Mouse (Mus musculus) liver, postnatal 0 days (tissue): ENCODE data around the gene 2010300C02Rik.

Source experiments
- CTCF ChIP-seq: sonication (generic); IDR thresholded peaks from 2 replicates; pipeline ENCODE4 v1.5.1; 2016; ENCODE audit warnings: antibody characterized with exemption, low read depth
- EP300 ChIP-seq: IDR thresholded peaks from 2 replicates; pipeline ENCODE4 v1.6.1; 2016; ENCODE audit warnings: antibody characterized with exemption, low read depth, mild to moderate bottlenecking

DNA sequence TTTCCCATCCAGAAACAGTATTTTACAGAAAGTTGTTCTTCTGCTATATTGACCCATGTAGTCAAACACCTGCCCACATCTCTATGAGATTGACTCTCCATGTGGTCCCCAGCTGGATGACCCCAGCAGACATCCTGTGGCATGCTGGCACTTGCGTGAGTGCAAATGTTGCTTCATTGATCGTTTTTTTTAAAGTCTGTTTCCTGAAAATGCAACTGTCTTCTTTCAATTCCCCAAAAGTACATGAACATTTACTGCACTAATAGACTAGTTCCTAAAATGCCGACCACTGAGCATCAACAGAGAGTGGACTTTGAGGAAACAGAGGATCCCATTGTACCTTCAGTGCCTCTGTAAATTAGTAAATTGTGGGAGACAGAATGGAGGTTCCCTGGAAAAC lies 157.9 kb downstream of the 2010300C02Rik start:
- TF ChIP-seq CTCF (no peak), EP300 (peak; percentile 68)
